Mouse (Mus musculus) skeletal muscle tissue, adult 2 months (tissue): ENCODE results near the gene Pde4b.
A peak's percentile ranks its signal among the peaks of the same experiment; 100 is the strongest.

Experiments
- DNase-seq: peaks from one replicate; pipeline ENCODE4 v3.0.0-alpha.2; 2012; ENCODE audit warnings: low read depth, low spot score

Pde4b gene

GRCm38 (mm10) chr4:102574226-102574625 lies 486.9 kb downstream of the Pde4b start:
- peak; percentile 96 for DNase-seq

- DNase-seq, result no peak
Observed at GRCm38 (mm10) chr4:102574666-102575254, 487.4 kb downstream of the Pde4b start.

GRCm38 (mm10) chr4:102576109-102576508 lies 488.8 kb downstream of the Pde4b start:
- DNase-seq, result no peak

GRCm38 (mm10) chr4:102577636-102578035 lies 490.3 kb downstream of the Pde4b start:
- DNase-seq, result no peak

- DNase-seq, result no peak
Observed at GRCm38 (mm10) chr4:102579051-102579450, 491.7 kb downstream of the Pde4b start.

- DNase-seq, result no peak
Observed at GRCm38 (mm10) chr4:102579746-102580145, 492.4 kb downstream of the Pde4b start.

- no peak for DNase-seq
Observed at GRCm38 (mm10) chr4:102582165-102582749, 494.9 kb downstream of the Pde4b start.

- no peak for DNase-seq
Observed at GRCm38 (mm10) chr4:102582963-102583362, 495.6 kb downstream of the Pde4b start.

GRCm38 (mm10) chr4:102583469-102583868 lies 496.1 kb downstream of the Pde4b start:
- DNase-seq, result no peak

- no peak for DNase-seq
Observed at GRCm38 (mm10) chr4:102584601-102585265, 497.4 kb downstream of the Pde4b start.

- DNase-seq, result no peak
Observed at GRCm38 (mm10) chr4:102585541-102585940, 498.2 kb downstream of the Pde4b start.

GRCm38 (mm10) chr4:102586787-102587186 lies 499.4 kb downstream of the Pde4b start:
- peak; percentile 67 for DNase-seq

- peak; percentile 65 for DNase-seq
Observed at GRCm38 (mm10) chr4:102588668-102589455, 501.5 kb downstream of the Pde4b start.

GRCm38 (mm10) chr4:102589537-102590031 lies 502.2 kb downstream of the Pde4b start:
- DNase-seq, result no peak

GRCm38 (mm10) chr4:102591798-102592197 lies 504.5 kb downstream of the Pde4b start:
- no peak for DNase-seq

GRCm38 (mm10) chr4:102592541-102592940 lies 505.2 kb downstream of the Pde4b start:
- DNase-seq, result no peak

- DNase-seq, result no peak
Observed at GRCm38 (mm10) chr4:102593631-102594030, 506.3 kb downstream of the Pde4b start.

- DNase-seq, result no peak
Observed at GRCm38 (mm10) chr4:102594506-102594905, 507.2 kb downstream of the Pde4b start.

- DNase-seq, result no peak
Observed at GRCm38 (mm10) chr4:102603968-102604367, 516.6 kb downstream of the Pde4b start.

GRCm38 (mm10) chr4:102605231-102605630 lies 517.9 kb downstream of the Pde4b start:
- DNase-seq, result no peak

GRCm38 (mm10) chr4:102605722-102606341 lies 518.5 kb downstream of the Pde4b start:
- no peak for DNase-seq

GRCm38 (mm10) chr4:102606825-102607224 lies 519.5 kb downstream of the Pde4b start:
- DNase-seq, result no peak
